Mouse (Mus musculus) cortical plate, adult 2 months (tissue): ENCODE results near the gene Mxd4.

Experiments
- CTCF ChIP-seq: fragments of 200-500 bp; IDR thresholded peaks from 2 replicates; pipeline ENCODE4 v1.5.1; 2011; ENCODE audit warnings: mild to moderate bottlenecking, control low read depth, low read length; ENCODE audit not compliant: insufficient read depth; ENCODE audit errors: extremely low read depth
- POLR2A ChIP-seq: fragments of 200-500 bp; IDR thresholded peaks from 2 replicates; pipeline ENCODE4 v1.6.1; 2011; ENCODE audit warnings: mild to moderate bottlenecking, low read length, control low read depth; ENCODE audit not compliant: insufficient read depth; ENCODE audit errors: extremely low read depth

DNA sequence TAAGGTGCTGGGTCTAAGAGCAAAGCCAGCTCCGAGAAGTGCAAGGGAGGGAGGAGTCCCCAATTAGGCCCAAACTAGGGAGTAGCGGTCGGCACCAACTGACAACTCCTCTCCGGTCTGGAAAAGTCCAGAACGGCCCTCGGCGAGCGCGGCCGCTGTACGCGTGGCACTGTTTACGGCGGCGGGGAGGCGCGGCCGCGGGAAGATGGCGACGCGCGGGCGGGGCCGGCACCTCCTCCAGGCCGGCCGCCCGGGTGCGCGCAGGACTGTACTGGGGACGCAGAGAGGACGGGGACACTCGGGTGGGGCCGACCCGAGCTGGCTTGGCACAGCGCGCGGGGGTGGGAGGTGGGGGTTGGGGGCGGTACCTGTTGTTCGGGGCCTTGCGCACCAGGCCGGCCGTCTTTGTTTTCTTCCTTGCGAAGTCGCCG lies 544 bp downstream of the Mxd4 start:
- TF ChIP-seq CTCF (no peak), POLR2A (no peak)
